Mouse (Mus musculus): ENCODE measurements around the gene Col9a1.

Gene Col9a1

DNA sequence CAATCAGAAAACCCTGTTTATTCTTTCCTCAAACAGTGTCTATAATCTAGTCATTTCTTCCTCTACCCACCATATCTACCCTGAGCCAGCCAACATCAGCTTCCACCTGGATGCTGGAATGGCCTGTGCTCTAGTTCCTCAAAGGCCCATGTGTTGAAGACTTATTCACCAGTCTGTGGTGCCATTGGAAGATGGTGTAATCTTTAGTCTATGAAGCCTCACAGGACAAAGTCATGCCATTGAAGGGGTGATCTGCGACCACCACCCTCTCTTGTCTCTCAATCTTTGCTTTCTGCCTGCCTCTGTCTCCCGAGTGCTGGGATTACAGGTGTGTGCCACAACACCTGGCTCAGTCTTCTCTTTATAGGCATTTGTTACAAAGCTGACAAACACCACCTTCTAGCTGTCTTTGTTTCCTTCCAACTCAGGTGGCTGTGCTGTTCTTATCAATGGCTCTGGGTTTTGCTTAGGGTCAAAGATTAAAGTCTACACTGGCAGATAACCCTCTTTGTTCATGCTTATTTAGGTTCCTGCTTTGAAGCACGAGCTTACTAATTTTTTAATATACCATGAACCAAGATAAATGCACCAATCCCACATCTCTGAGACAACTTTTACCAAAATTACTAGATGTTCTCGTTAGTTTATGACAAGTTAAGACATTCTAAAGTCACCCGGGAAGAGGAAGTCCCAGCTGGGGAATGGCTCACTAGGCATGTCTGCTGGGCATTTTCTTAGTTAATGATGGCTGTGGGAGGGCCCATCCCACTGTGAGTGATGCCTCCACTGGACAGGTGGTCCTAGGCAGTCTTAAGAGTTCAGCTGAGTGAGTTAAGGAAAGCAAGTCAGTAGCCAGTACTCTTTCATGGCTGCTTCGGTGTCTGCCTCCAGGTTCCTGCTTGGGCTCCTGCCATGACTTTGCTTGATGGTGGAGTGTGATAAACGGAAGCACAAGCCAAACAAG lies 117.9 kb downstream of the Col9a1 start:
- DNase-seq (ENCODE audit: low spot score in 2 of 2) = no peak

DNA sequence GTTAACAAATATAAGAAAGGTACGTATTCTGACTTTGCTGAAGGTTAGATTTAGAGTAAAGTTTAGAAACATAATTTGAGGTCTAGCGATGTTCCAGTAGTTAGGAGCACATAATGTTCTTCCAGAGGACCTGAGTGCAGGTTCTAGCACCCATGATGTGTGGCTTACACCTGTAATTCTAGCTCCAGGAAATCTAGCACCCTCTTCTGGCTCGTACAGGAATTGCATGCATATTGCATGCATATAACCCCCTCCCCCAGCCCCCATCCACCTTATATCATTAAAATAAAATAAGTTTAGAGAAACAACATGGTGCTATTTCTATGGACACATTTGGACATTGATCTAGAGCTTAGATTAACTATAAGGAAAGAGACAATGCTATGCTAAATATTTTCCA lies 123.3 kb downstream of the Col9a1 start:
- no peak for DNase-seq (ENCODE audit: low spot score in 2 of 2)
